Mouse (Mus musculus) testis, adult 2 months (tissue): Measurements from ENCODE around the gene Mgll. TPM values are rescaled to one million over a fixed set of nuclear protein-coding genes. Genes with fewer than 3 reads are reported as not detected.

ENCODE experiments used
- H3K27ac ChIP-seq: fragments of 200-500 bp; 2 replicates; pipeline ENCODE4 v1.5.1; 2012; ENCODE audit warnings: low read depth, low read length; ENCODE audit not compliant: control insufficient read depth, insufficient read depth
- H3K27me3 ChIP-seq: fragments of 200-500 bp; 2 replicates; pipeline ENCODE4 v1.6.1; 2012; ENCODE audit warnings: mild to moderate bottlenecking, low read length, moderate library complexity; ENCODE audit not compliant: control insufficient read depth, insufficient read depth
- H3K36me3 ChIP-seq: fragments of 200-500 bp; 2 replicates; pipeline ENCODE4 v1.6.1; 2012; ENCODE audit warnings: mild to moderate bottlenecking, low read length; ENCODE audit not compliant: control insufficient read depth, insufficient read depth
- H3K4me1 ChIP-seq: fragments of 200-500 bp; 2 replicates; pipeline ENCODE4 v1.6.1; 2012; ENCODE audit warnings: low read length; ENCODE audit not compliant: control insufficient read depth, insufficient read depth
- H3K4me3 ChIP-seq: fragments of 200-500 bp; 2 replicates; pipeline ENCODE4 v1.5.1; 2012; ENCODE audit warnings: low read depth, mild to moderate bottlenecking, low read length, moderate library complexity, mixed read lengths; ENCODE audit not compliant: control insufficient read depth
- CTCF ChIP-seq: fragments of 200-500 bp; IDR thresholded peaks from 2 replicates; pipeline ENCODE4 v1.5.1; 2012; ENCODE audit warnings: low read depth, mild to moderate bottlenecking, inconsistent platforms, low read length, moderate library complexity; ENCODE audit not compliant: control insufficient read depth, insufficient read depth, insufficient replicate concordance
- POLR2A ChIP-seq: fragments of 200-500 bp; IDR thresholded peaks from 2 replicates; pipeline ENCODE4 v1.6.1; 2012; ENCODE audit warnings: low read depth, mild to moderate bottlenecking, inconsistent platforms, low read length, moderate library complexity; ENCODE audit not compliant: control insufficient read depth
- polyA plus RNA-seq: library from polyadenylated mRNA; depleted of rRNA; stranded (reverse); fragments of >200 nt; gene quantifications from 2 replicates; pipeline ENCODE4 v1.2.3, GENCODE M21; 2012

Mgll gene
- polyA plus RNA-seq, 1 experiment: 38.5 TPM

DNA sequence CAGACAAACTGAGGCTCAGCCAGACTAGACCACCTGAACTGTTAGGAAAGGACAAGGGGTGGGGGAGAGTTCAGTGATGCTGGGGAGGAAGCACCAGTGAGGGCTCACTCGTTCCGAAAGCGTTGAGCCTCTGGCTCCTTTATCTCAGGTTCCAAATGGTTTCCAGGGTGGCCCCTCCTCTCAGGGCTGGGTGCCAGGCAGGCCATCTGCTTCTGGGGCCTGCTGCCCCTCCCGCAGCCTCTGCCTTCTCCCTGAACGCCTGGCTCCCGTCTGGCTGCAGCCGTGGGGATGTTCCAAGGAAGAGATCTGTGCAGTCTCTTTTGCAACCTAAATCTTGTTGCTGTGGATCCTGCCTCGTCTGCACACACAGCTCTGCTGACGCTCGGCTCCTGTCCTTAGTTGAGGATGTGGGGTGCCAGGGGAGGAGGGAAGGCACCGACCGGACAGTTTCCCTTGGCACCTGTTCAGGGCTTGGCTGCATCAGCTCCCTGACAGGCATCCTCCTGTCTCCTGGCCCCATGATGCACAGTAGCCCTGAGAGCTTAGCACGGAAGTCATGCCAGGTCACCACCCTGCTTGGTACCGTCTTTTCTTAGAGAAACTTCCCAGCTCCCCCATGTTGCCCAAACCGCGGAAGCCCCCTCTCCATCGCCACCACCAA is 35.7 kb downstream of the Mgll start:
- Histone ChIP-seq H3K4me1 (peaks cover 3% of the 10 kb centered on the region; the same call in 1 of the 2 replicates), H3K27ac (no peak overlapping the region), H3K4me3 (no peak overlapping the region), H3K27me3 (no peaks in the 10 kb centered on the region), H3K36me3 (no peaks in the 10 kb centered on the region)
- TF ChIP-seq POLR2A (no peak), CTCF (no peak)

DNA sequence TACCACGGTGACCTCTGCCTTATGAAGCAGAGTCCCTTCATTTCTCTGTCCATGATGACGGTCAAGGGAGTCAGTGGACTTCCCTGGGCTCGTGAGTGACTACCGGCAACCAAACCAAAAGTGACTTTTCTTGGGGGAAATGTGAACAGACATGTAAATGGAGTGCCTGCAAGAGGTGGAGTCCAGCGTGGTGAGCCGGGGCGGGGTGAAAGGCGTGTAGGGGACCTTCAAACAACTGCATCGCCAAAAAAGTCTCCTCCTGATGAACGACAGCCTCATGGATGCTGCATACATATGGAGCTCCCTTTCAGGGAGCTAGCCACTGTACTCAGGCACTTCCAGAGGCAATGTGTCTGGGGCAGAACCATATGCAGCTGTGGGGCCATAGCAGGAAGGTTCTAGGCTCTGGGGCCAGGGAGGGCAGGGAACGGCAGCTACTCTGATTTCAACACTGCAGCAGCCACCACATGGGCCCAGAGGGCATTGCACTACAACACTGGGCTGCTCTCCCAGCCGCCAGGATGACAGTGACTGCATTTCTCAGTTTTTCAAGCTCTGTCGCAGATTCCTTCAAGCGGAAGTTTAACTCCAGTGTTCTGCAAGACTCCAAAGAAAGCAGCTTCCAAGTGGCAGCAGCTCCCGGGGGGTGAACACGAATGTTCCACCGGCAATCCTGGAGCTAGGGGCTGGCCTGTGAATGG is 36.9 kb downstream of the Mgll start:
- Histone ChIP-seq H3K4me1 (peaks cover 3% of the 10 kb centered on the region; the same call in 1 of the 2 replicates), H3K36me3 (no peaks in the 10 kb centered on the region), H3K27ac (no peak overlapping the region), H3K4me3 (no peak overlapping the region), H3K27me3 (no peaks in the 10 kb centered on the region)
- TF ChIP-seq CTCF (no peak), POLR2A (no peak)

DNA sequence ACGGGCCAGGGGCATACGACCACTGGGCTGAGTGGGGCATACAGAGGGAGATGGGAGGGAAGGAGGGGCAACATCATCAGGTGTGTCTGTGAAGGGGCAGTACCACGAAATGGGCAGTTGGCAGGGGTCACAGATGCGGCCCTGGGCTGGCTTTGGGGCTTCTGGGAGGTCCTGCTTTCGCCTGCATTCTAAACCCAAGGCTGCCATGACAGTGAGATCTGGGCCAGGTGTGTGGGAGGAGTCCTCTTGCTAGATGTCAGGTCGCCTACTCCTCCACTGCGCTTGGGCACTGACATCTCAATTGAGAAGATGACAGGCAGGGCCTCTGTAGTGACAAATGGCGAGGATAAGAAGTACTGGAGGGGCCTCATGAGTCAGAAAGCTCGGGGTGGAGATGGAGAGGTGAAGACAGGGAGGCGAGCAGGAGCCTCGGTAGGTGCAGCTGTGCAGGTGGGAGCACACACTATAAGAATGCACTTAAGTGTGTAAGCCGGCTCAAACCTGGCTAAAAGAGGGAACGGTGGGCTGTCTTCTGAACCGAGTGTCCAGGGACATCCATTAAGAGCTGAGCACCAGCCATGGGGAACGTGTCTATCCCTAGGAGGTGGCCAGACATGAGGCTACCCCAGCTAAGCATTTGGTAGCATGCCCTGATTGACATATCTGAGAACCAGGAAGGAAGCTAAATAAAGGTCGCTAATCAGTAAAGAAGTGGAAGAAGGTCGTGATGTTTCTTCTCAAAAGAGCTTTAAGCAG is 37.6 kb downstream of the Mgll start:
- Histone ChIP-seq H3K4me1 (peaks cover 3% of the 10 kb centered on the region; the same call in 1 of the 2 replicates), H3K4me3 (no peak overlapping the region), H3K36me3 (no peaks in the 10 kb centered on the region), H3K27ac (no peak overlapping the region), H3K27me3 (no peaks in the 10 kb centered on the region)
- TF ChIP-seq CTCF (no peak), POLR2A (no peak)

GRCm38 (mm10) chr6:88762440-88763196 is 38.4 kb downstream of the Mgll start:
- TF ChIP-seq POLR2A: no peak
- no peak for TF ChIP-seq CTCF
- Histone ChIP-seq H3K36me3 (no peaks in the 10 kb centered on the region), H3K4me1 (peaks cover 3% of the 10 kb centered on the region; the same call in 1 of the 2 replicates), H3K27me3 (no peaks in the 10 kb centered on the region), H3K4me3 (no peak overlapping the region), H3K27ac (no peak overlapping the region)

DNA sequence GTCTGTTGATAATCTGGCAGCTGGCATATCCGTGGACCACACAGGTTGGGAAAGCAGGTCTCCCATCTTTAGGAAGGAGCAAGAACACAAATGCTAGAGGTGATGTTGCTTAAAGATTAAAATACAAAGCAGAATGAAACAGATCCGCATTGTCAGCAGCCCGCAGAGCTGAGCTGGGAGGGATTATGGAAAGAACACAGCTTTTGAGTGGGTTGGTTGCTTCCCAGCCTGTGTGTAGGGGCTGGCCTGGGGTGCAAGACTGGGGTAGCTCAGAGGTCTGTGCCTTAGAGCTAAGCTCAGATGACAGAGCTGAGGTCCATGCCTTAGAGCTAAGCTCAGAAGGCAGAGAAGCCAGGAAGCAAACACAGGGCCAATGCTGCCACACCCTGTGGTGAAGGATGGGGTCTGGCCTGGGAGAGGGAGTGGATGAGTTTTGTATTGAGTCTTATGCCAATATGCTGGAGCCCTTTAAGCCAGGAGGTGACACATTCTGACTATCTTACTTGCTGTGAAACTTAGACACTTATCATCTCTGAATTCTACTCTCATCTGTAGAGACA is 39.4 kb downstream of the Mgll start:
- Histone ChIP-seq H3K4me3 (no peak overlapping the region), H3K27me3 (no peaks in the 10 kb centered on the region), H3K36me3 (no peaks in the 10 kb centered on the region), H3K4me1 (peaks cover 3% of the 10 kb centered on the region; the same call in 1 of the 2 replicates), H3K27ac (no peak overlapping the region)
- no peak for TF ChIP-seq POLR2A
- no peak for TF ChIP-seq CTCF

- H3K36me3 ChIP-seq: no peaks in the 10 kb centered on the region
- H3K27ac ChIP-seq: no peak overlapping the region
- H3K4me3 ChIP-seq: no peak overlapping the region
- H3K27me3 ChIP-seq: no peaks in the 10 kb centered on the region
- TF ChIP-seq CTCF (no peak), POLR2A (no peak)
- H3K4me1 ChIP-seq: peaks cover 3% of the 10 kb centered on the region; the same call in 1 of the 2 replicates
Observed at GRCm38 (mm10) chr6:88764281-88764680, 40.1 kb downstream of the Mgll start.
